Mouse (Mus musculus) hindbrain, postnatal 0 days (tissue): ENCODE results near the gene Dpy19l1. TPM values are rescaled to one million over a fixed set of nuclear protein-coding genes. Genes with fewer than 3 reads are reported as not detected.

ENCODE experiments used
- ATAC-seq: fragments of 200-750 bp; cut with Nextera tagmentation; 2 replicates; pipeline ENCODE4 v1.8.0; 2017; ENCODE audit warnings: mild to moderate bottlenecking, moderate TSS enrichment, moderate library complexity
- DNase-seq: peaks from one replicate; pipeline ENCODE4 v3.0.0-alpha.2; 2015; ENCODE audit warnings: low spot score
- H3K27ac ChIP-seq: fragments of 300-500 bp; sonication (generic); 2 replicates; pipeline ENCODE4 v1.5.1; 2014; ENCODE audit warnings: mild to moderate bottlenecking
- H3K27me3 ChIP-seq: fragments of 300-500 bp; sonication (generic); 2 replicates; pipeline ENCODE4 v1.6.1; 2014; ENCODE audit warnings: low read length, mixed read lengths; ENCODE audit not compliant: insufficient read depth
- H3K36me3 ChIP-seq: fragments of 300-500 bp; sonication (generic); 2 replicates; pipeline ENCODE4 v1.6.1; 2014; ENCODE audit warnings: low read length, mixed read lengths; ENCODE audit not compliant: insufficient read depth
- H3K4me1 ChIP-seq: fragments of 300-500 bp; sonication (generic); 2 replicates; pipeline ENCODE4 v1.6.1; 2014; ENCODE audit warnings: antibody characterized with exemption, low read length, mixed read lengths; ENCODE audit not compliant: insufficient read depth
- H3K4me2 ChIP-seq: fragments of 300-500 bp; sonication (generic); 2 replicates; pipeline ENCODE4 v1.6.1; 2014; ENCODE audit warnings: low read depth, mild to moderate bottlenecking, low read length, moderate library complexity, mixed read lengths
- H3K4me3 ChIP-seq: fragments of 300-500 bp; sonication (generic); 2 replicates; pipeline ENCODE4 v1.5.1; 2014; ENCODE audit warnings: low read length
- H3K9ac ChIP-seq: fragments of 300-500 bp; sonication (generic); replicated peaks from 2 replicates; pipeline ENCODE4 v1.6.1; 2014; ENCODE audit warnings: mild to moderate bottlenecking, low read length, moderate library complexity, mixed read lengths
- H3K9me3 ChIP-seq: fragments of 300-500 bp; sonication (generic); 2 replicates; pipeline ENCODE4 v1.6.1; 2016; ENCODE audit warnings: low read length, mixed read lengths
- CTCF ChIP-seq: IDR thresholded peaks from 2 replicates; pipeline ENCODE4 v1.5.1; 2016; ENCODE audit warnings: antibody characterized with exemption, control low read depth, low read depth
- WGBS: fragments of 180-500 bp; shearing (Covaris S2); extraction: QIAGEN DNeasy Blood & Tissue Kit; methylation state at CpG from one replicate; pipeline ENCODE4 v1.1.7; 2014; 5-methylcytosine and 5-hydroxymethylcytosine counted together
- polyA plus RNA-seq: library from polyadenylated mRNA; unstranded; fragments of >200 nt; fragmentation: Nextera tagmentation; extraction: Ambion mirVana; gene quantifications from 2 replicates; pipeline ENCODE4 v1.2.1, GENCODE M21; 2015
- total RNA-seq: library from RNA; depleted of rRNA; stranded (reverse); fragments of >200 nt; gene quantifications from 2 replicates; pipeline ENCODE4 v1.2.3, GENCODE M21; 2014

The Dpy19l1 gene
- total and polyA plus RNA-seq, 2 experiments from 2014 or later, result 15.6 to 56.4 TPM

GRCm38 (mm10) chr9:24473824-24474223, 29.1 kb downstream of the Dpy19l1 start:
- ATAC-seq, result no peak
- TF ChIP-seq CTCF, result no peak
- WGBS, result 84% methylated on average over 7 of the region's 7 CpGs

GRCm38 (mm10) chr9:24472514-24472913, 30.4 kb downstream of the Dpy19l1 start:
- no peak for TF ChIP-seq CTCF
- Histone ChIP-seq H3K4me2 (no peak overlapping the region), H3K36me3 (no peaks in the 10 kb centered on the region), H3K4me1 (no peaks in the 10 kb centered on the region), H3K9me3 (no peaks in the 10 kb centered on the region), H3K27me3 (no peaks in the 10 kb centered on the region), H3K27ac (no peak overlapping the region), H3K9ac (no peak overlapping the region), H3K4me3 (no peak overlapping the region)
- DNase-seq (no peak), ATAC-seq (no peak)
- 94% methylated on average over 3 of the region's 3 CpGs for WGBS

More at GRCm38 (mm10) chr9:24473824-24474223, 29.1 kb downstream of the Dpy19l1 start:
- H3K27ac ChIP-seq, result no peak overlapping the region
- no peaks in the 10 kb centered on the region for H3K27me3 ChIP-seq
- no peak overlapping the region for H3K4me2 ChIP-seq
- no peak overlapping the region for H3K9ac ChIP-seq
- H3K9me3 ChIP-seq, result no peaks in the 10 kb centered on the region
- no peak overlapping the region for H3K4me3 ChIP-seq
- DNase-seq, result no peak
- H3K4me1 ChIP-seq, result no peaks in the 10 kb centered on the region
- no peaks in the 10 kb centered on the region for H3K36me3 ChIP-seq

- DNase-seq (no peak), ATAC-seq (no peak)
- no peak overlapping the region for H3K4me3 ChIP-seq
- no peaks in the 10 kb centered on the region for H3K9me3 ChIP-seq
- WGBS, result 65% methylated on average over 5 of the region's 5 CpGs
- H3K4me2 ChIP-seq, result no peak overlapping the region
- no peak overlapping the region for H3K27ac ChIP-seq
- H3K4me1 ChIP-seq, result no peaks in the 10 kb centered on the region
- no peaks in the 10 kb centered on the region for H3K27me3 ChIP-seq
- no peaks in the 10 kb centered on the region for H3K36me3 ChIP-seq
- H3K9ac ChIP-seq, result no peak overlapping the region
- no peak for TF ChIP-seq CTCF
Measured at GRCm38 (mm10) chr9:24470166-24470565, 32.8 kb downstream of the Dpy19l1 start.

GRCm38 (mm10) chr9:24467186-24467585, 35.8 kb downstream of the Dpy19l1 start:
- no peak overlapping the region for H3K4me3 ChIP-seq
- ATAC-seq (no peak), DNase-seq (no peak)
- no peak overlapping the region for H3K4me2 ChIP-seq
- H3K9me3 ChIP-seq, result no peaks in the 10 kb centered on the region
- WGBS, result 88% methylated on average over 5 of the region's 5 CpGs
- H3K27ac ChIP-seq, result no peak overlapping the region
- no peak overlapping the region for H3K9ac ChIP-seq
- no peak for TF ChIP-seq CTCF
- H3K36me3 ChIP-seq, result no peaks in the 10 kb centered on the region
- H3K4me1 ChIP-seq, result no peaks in the 10 kb centered on the region
- H3K27me3 ChIP-seq, result no peaks in the 10 kb centered on the region

GRCm38 (mm10) chr9:24466649-24467048, 36.3 kb downstream of the Dpy19l1 start:
- Histone ChIP-seq H3K9me3 (no peaks in the 10 kb centered on the region), H3K4me1 (no peaks in the 10 kb centered on the region), H3K36me3 (no peaks in the 10 kb centered on the region), H3K4me2 (no peak overlapping the region), H3K4me3 (no peak overlapping the region), H3K9ac (no peak overlapping the region), H3K27me3 (no peaks in the 10 kb centered on the region), H3K27ac (no peak overlapping the region)
- DNase-seq, result no peak
- 100% methylated on average over 1 of the region's 1 CpGs for WGBS
- no peak for ATAC-seq
- TF ChIP-seq CTCF, result no peak

- no peaks in the 10 kb centered on the region for H3K36me3 ChIP-seq
- H3K4me1 ChIP-seq, result no peaks in the 10 kb centered on the region
- no peak overlapping the region for H3K9ac ChIP-seq
- no peaks in the 10 kb centered on the region for H3K27me3 ChIP-seq
- 75% methylated on average over 9 of the region's 9 CpGs for WGBS
- DNase-seq (peak; percentile 4), ATAC-seq (peak; percentile 43; the same call in 1 of the 2 replicates)
- no peak overlapping the region for H3K27ac ChIP-seq
- H3K4me2 ChIP-seq, result no peak overlapping the region
- TF ChIP-seq CTCF, result no peak
- H3K4me3 ChIP-seq, result no peak overlapping the region
- no peaks in the 10 kb centered on the region for H3K9me3 ChIP-seq
Measured at GRCm38 (mm10) chr9:24461379-24461961, 41.5 kb downstream of the Dpy19l1 start.

- ATAC-seq (no peak), DNase-seq (no peak)
- 0 out of 2 replicates have a peak, but pooled peaks cover 3% of the 10 kb centered on the region for H3K4me1 ChIP-seq
- no peak overlapping the region for H3K27ac ChIP-seq
- H3K9me3 ChIP-seq, result no peaks in the 10 kb centered on the region
- H3K27me3 ChIP-seq, result no peaks in the 10 kb centered on the region
- no peaks in the 10 kb centered on the region for H3K36me3 ChIP-seq
- no peak for TF ChIP-seq CTCF
- 94% methylated on average over 12 of the region's 12 CpGs for WGBS
- H3K4me3 ChIP-seq, result no peak overlapping the region
- no peak overlapping the region for H3K4me2 ChIP-seq
- no peak overlapping the region for H3K9ac ChIP-seq
Measured at GRCm38 (mm10) chr9:24453833-24454232, 49.1 kb downstream of the Dpy19l1 start.
